Mouse (Mus musculus) midbrain, embryonic 12.5 days (tissue): ENCODE results near the gene Lrp1. TPM values are rescaled to one million over a fixed set of nuclear protein-coding genes. Genes with fewer than 3 reads are reported as not detected.
A peak's percentile ranks its signal among the peaks of the same experiment; 100 is the strongest.

Source experiments
- ATAC-seq: fragments of 200-750 bp; cut with Nextera tagmentation; 2 replicates; pipeline ENCODE4 v1.8.0; 2017; ENCODE audit warnings: low read depth, moderate TSS enrichment, moderate library complexity; ENCODE audit not compliant: low FRiP score
- H3K27ac ChIP-seq: fragments of 300-500 bp; sonication (generic); replicated peaks from 2 replicates; pipeline ENCODE4 v1.5.1; 2016; ENCODE audit warnings: mild to moderate bottlenecking
- H3K27me3 ChIP-seq: fragments of 300-500 bp; sonication (generic); 2 replicates; pipeline ENCODE4 v1.6.1; 2016; ENCODE audit warnings: mild to moderate bottlenecking
- H3K36me3 ChIP-seq: fragments of 300-500 bp; sonication (generic); 2 replicates; pipeline ENCODE4 v1.6.1; 2016
- H3K4me1 ChIP-seq: fragments of 300-500 bp; sonication (generic); 2 replicates; pipeline ENCODE4 v1.6.1; 2016
- H3K4me2 ChIP-seq: fragments of 300-500 bp; sonication (generic); replicated peaks from 2 replicates; pipeline ENCODE4 v1.6.1; 2016; ENCODE audit warnings: mild to moderate bottlenecking, moderate library complexity
- H3K4me3 ChIP-seq: fragments of 300-500 bp; sonication (generic); 2 replicates; pipeline ENCODE4 v1.5.1; 2016; ENCODE audit warnings: mild to moderate bottlenecking
- H3K9ac ChIP-seq: fragments of 300-500 bp; sonication (generic); replicated peaks from 2 replicates; pipeline ENCODE4 v1.6.1; 2016; ENCODE audit warnings: mild to moderate bottlenecking, moderate library complexity
- H3K9me3 ChIP-seq: fragments of 300-500 bp; sonication (generic); 2 replicates; pipeline ENCODE4 v1.6.1; 2016; ENCODE audit warnings: mild to moderate bottlenecking
- WGBS: fragments of 180-500 bp; shearing (Covaris S2); methylation state at CpG from one replicate; pipeline ENCODE4 v1.1.7; 2016; 5-methylcytosine and 5-hydroxymethylcytosine counted together
- polyA plus RNA-seq: library from polyadenylated mRNA; unstranded; fragments of >200 nt; fragmentation: Nextera tagmentation; extraction: Ambion mirVana; gene quantifications from 2 replicates; pipeline ENCODE4 v1.2.1, GENCODE M21; 2016

Lrp1 gene
- polyA plus RNA-seq, 1 experiment from 2014 or later, result 98.1 TPM

DNA sequence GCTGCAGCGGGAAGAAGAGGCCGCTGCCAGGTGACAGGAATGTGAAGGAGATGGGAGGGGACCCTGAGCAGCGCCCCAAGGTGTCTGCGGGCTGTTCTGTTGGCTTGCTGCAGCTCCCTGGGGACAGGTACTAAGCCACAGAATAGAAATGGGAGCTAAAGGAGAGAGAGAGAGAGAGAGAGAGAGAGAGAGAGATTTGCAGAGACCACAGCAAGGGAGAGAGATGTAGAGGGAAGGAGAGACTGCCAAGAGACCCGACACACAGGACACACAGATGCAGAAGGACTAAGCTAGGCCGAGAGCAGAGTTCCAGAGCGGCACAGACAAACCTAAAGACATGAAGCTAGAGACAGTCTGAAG lies 108.7 kb downstream of the Lrp1 start:
- WGBS, result under 1% methylated on average over 7 of the region's 7 CpGs
- H3K9ac ChIP-seq, result peak overlapping the region; percentile 59
- H3K4me3 ChIP-seq, result peak overlapping the region; percentile 49
- H3K27ac ChIP-seq, result peak overlapping the region; percentile 95
- H3K27me3 ChIP-seq, result peaks cover 92% of the 10 kb centered on the region
- no peaks in the 10 kb centered on the region for H3K36me3 ChIP-seq
- peaks cover 95% of the 10 kb centered on the region for H3K4me1 ChIP-seq
- no peak for ATAC-seq
- H3K9me3 ChIP-seq, result no peaks in the 10 kb centered on the region
- H3K4me2 ChIP-seq, result peak overlapping the region; percentile 88

DNA sequence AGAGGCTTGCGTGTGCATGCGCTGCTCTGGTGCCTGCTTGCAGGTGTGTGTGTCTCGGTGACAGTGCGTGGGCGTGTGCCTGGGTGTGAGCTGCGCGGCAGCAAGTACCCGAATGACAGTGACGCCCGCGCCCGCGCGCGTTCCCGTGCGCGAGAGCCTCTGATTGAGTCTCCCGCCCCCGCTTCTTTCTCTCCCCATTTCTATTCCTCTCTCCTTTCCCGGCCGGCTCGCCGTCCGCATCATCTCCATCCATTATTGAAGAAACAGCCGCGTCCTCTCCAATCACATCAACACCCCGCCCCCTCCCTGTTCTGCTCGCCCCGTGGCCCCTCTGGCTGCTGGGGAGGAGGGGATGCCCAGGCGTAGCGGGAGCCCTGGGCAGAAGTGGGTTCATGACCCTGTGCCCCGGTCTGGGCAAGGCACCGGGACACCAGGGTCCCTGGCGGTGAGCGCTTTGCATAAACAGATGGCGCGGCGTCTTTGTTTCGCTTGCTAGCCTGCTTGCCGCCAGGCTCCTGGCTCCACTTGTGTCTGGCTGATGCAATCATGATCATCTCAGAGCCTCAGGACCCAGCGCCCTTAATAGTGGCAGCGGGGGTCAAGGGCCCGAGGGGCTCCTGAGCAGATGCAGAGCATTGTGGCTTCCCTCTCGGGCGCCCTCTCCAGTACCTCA lies 109.2 kb downstream of the Lrp1 start:
- peak overlapping the region; percentile 88 for H3K4me2 ChIP-seq
- peaks cover 90% of the 10 kb centered on the region for H3K4me1 ChIP-seq
- H3K36me3 ChIP-seq, result no peaks in the 10 kb centered on the region
- H3K9ac ChIP-seq, result peak overlapping the region; percentile 59
- peaks cover 92% of the 10 kb centered on the region for H3K27me3 ChIP-seq
- H3K27ac ChIP-seq, result peak overlapping the region; percentile 95
- peak; percentile 3; the same call in 1 of the 2 replicates for ATAC-seq
- H3K4me3 ChIP-seq, result peak overlapping the region; percentile 49
- WGBS, result under 1% methylated on average over 45 of the region's 46 CpGs
- H3K9me3 ChIP-seq, result no peaks in the 10 kb centered on the region

DNA sequence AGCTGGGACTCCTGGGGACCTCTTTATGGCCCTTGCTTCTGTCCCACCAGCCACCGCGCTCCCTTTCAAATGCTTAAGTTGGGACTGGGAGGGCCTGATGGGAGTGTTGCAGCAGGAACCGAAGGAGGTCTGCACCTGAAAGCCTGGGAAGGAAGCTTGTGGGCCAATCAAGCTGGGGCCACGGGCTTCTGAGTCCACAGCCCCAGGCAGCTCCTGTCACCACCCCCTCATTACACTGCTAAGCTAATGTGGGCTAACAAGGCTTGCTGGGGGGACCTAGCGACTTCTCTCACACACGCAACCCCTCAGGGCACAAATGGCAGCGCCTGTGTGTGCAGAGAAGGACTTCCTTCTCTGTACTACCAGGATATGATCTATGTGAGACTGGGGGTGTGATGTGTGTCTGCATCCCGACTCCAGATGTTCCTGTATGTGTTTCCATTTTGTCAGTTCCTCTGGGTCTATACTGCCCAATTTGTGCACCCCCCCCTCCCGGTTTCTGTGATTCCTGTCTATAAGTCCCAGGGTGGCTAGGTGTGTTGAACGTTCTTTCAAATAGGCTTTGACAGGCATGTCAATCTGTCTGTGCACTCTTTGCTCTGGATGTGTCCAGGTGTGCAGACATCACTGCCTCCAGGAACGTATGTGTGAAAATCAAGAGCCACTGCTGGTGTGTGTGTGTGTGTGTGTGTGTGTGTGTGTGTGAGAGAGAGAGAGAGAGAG lies 109.9 kb downstream of the Lrp1 start:
- Histone ChIP-seq H3K4me2 (peak overlapping the region; percentile 88), H3K27me3 (peaks cover 88% of the 10 kb centered on the region), H3K27ac (peak overlapping the region; percentile 95), H3K4me3 (peak overlapping the region; percentile 49), H3K36me3 (no peaks in the 10 kb centered on the region), H3K4me1 (peaks cover 83% of the 10 kb centered on the region), H3K9me3 (no peaks in the 10 kb centered on the region), H3K9ac (peak overlapping the region; percentile 59)
- WGBS, result 8% methylated on average over 11 of the region's 11 CpGs
- ATAC-seq, result no peak

GRCm38 (mm10) chr10:127509837-127510701 lies 110.9 kb downstream of the Lrp1 start:
- Histone ChIP-seq H3K4me2 (peak overlapping the region; percentile 88), H3K9ac (peak overlapping the region; percentile 43; the same call in 1 of the 2 replicates), H3K27ac (peak overlapping the region; percentile 95), H3K27me3 (peaks cover 78% of the 10 kb centered on the region), H3K36me3 (no peaks in the 10 kb centered on the region), H3K9me3 (no peaks in the 10 kb centered on the region), H3K4me3 (peak overlapping the region; percentile 44), H3K4me1 (peaks cover 73% of the 10 kb centered on the region)
- 2% methylated on average over 17 of the region's 17 CpGs for WGBS
- no peak for ATAC-seq

- Histone ChIP-seq H3K4me2 (peak overlapping the region; percentile 88), H3K9ac (peak overlapping the region; percentile 43), H3K4me1 (peaks cover 65% of the 10 kb centered on the region), H3K9me3 (no peaks in the 10 kb centered on the region), H3K4me3 (peak overlapping the region; percentile 44), H3K27me3 (peaks cover 69% of the 10 kb centered on the region), H3K36me3 (no peaks in the 10 kb centered on the region), H3K27ac (peak overlapping the region; percentile 95)
- ATAC-seq, result peak; percentile 72
- under 1% methylated on average over 33 of the region's 35 CpGs for WGBS
These were observed 111.7 kb downstream of the Lrp1 start for GRCm38 (mm10) chr10:127509051-127509836.

DNA sequence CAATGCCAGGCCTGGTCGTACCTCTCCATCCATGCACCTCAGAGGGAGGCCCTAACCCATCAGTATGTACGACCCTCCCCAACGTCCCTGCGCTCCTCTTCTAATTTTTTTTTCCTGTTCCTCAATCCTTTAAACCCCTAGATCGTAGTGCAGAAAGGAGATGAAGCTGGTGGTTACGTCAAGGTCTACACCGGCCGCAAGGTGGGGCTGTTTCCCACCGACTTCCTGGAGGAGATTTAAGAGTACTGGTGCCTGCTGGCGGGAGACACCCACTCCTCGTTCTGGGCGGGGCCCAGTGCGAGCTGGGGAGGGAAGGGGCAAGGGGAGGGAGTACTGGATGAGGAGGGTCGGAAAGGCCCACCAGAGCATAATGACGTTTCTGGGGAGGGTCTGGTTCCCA lies 112.7 kb downstream of the Lrp1 start:
- H3K9me3 ChIP-seq, result no peaks in the 10 kb centered on the region
- H3K27me3 ChIP-seq, result peaks cover 59% of the 10 kb centered on the region
- H3K4me3 ChIP-seq, result no peak overlapping the region
- WGBS, result 2% methylated on average over 15 of the region's 15 CpGs
- H3K9ac ChIP-seq, result no peak overlapping the region; the same call in 1 of the 2 replicates
- no peak for ATAC-seq
- peak overlapping the region; percentile 88 for H3K4me2 ChIP-seq
- H3K4me1 ChIP-seq, result peaks cover 55% of the 10 kb centered on the region
- H3K27ac ChIP-seq, result 0 out of 2 replicates have a peak overlapping the region, but pooled peaks have one; percentile 95
- no peaks in the 10 kb centered on the region for H3K36me3 ChIP-seq

DNA sequence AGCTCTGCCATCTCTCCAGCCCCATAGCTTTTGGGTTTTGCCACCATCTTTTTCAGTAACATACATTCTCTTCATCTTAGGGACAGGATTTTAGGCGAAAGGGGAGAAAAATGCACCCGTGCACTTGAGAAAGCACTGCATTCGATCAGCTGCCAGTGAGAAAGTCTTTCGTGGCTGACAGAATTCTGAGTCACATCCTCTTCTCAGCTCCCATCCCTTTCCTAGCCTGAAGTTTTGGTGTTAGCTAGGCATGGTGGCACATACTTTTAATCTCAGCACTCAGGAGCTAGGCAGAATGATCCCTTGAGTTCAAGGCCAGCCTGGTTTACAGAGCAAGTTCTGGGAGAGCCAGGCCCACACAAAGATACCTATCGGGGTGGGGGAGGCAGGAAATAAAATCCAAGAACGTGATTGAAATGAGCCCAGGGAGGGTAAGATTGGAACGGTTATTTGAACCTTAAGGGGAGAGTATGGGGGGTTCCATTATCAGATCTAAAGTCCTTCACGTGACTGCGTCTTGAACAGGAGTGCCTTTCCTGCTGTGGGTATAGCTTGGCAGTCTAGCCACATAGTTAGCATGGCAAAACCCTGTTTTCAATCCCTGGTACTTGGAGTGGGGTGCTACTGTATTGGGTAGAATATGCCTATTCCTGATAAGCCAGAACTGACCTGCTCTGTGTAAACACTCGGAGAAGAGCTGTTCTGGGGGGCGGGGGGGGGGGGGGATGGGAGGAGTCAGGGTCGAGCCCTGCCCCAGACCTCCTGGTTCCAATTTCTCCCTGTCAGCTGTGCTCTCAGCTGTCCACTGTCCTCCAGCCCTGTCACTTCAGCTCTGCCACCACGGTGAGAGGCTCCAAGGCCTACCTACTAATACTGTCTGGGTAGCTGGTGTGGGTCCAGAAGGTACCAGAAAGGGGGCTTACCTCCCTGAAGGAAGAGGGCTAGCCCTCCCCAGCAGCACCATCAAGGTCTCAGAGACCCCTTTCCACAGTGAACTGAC lies 119.8 kb downstream of the Lrp1 start, which contains the start of gene Stac3:
Stac3 (plus strand) TSS at position 793 of the 1,000 bp plus-strand sequence.
- no peak for ATAC-seq
- H3K36me3 ChIP-seq, result peaks cover 35% of the 10 kb centered on the region

GRCm38 (mm10) chr10:127500042-127500441 lies 120.9 kb downstream of the Lrp1 start:
- H3K36me3 ChIP-seq, result peaks cover 45% of the 10 kb centered on the region
- H3K9ac ChIP-seq, result no peak overlapping the region
- ATAC-seq, result no peak
- no peak overlapping the region for H3K4me2 ChIP-seq
- WGBS, result 87% methylated on average over 4 of the region's 4 CpGs
- no peaks in the 10 kb centered on the region for H3K27me3 ChIP-seq
- H3K27ac ChIP-seq, result no peak overlapping the region
- no peak overlapping the region for H3K4me3 ChIP-seq
- no peaks in the 10 kb centered on the region for H3K4me1 ChIP-seq
- no peaks in the 10 kb centered on the region for H3K9me3 ChIP-seq

More for the DNA sequence above, 119.8 kb downstream of the Lrp1 start, which contains the start of gene Stac3:
- Histone ChIP-seq H3K27me3 (no peaks in the 10 kb centered on the region), H3K9ac (no peak within 1 kb of the TSS), H3K4me2 (no peak within 1 kb of the TSS), H3K4me3 (no peak within 1 kb of the TSS), H3K27ac (no peak within 1 kb of the TSS), H3K4me1 (no peaks in the 10 kb centered on the region), H3K9me3 (no peaks in the 10 kb centered on the region)
- 81% methylated on average over 13 of the region's 13 CpGs for WGBS

- no peak overlapping the region for H3K4me3 ChIP-seq
- no peaks in the 10 kb centered on the region for H3K27me3 ChIP-seq
- H3K36me3 ChIP-seq, result peaks cover 51% of the 10 kb centered on the region
- H3K4me2 ChIP-seq, result no peak overlapping the region
- no peaks in the 10 kb centered on the region for H3K4me1 ChIP-seq
- H3K9me3 ChIP-seq, result no peaks in the 10 kb centered on the region
- H3K9ac ChIP-seq, result no peak overlapping the region
- ATAC-seq, result no peak
- H3K27ac ChIP-seq, result no peak overlapping the region
- WGBS, result 87% methylated on average over 5 of the region's 5 CpGs
These were observed 121.4 kb downstream of the Lrp1 start for GRCm38 (mm10) chr10:127499516-127499915.

DNA sequence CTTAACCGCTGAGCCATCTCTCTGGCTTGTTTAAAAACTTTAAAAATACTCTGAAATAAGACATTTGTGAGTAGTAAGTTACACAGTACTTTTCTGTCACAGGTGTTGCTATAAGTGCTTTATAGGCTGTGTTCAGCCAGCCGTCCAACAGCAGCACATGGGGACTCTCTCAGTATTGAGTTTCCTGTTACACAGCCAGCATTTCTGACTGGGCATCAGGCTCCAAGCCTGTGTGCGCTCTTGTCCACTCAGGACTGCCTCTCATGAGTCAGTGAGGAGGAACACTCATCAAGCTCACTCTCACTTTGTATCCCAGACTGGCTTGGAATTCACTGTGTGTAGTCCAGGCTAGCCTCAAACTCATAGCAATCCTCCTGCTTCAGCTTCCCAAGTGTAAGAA lies 124.8 kb downstream of the Lrp1 start:
- Histone ChIP-seq H3K9me3 (no peaks in the 10 kb centered on the region), H3K27ac (no peak overlapping the region), H3K4me3 (no peak overlapping the region), H3K9ac (no peak overlapping the region), H3K4me1 (no peaks in the 10 kb centered on the region), H3K4me2 (no peak overlapping the region), H3K27me3 (no peaks in the 10 kb centered on the region), H3K36me3 (peaks cover 84% of the 10 kb centered on the region)
- whole genome bisulfite sequencing, result 95% methylated on average over 3 of the region's 3 CpGs
- no peak for ATAC-seq
